Mouse (Mus musculus): ENCODE measurements at regions not wholly inside any gene's neighbourhood (a gene's known extent, or its start where the extent isn't known, plus 50 kb on each side); places are given as distances from the start of the nearest gene placed in this dataset.
"Not testable (repeated sequence)": the region's sequence is repeated elsewhere in the genome, so short reads cannot be mapped to it uniquely, and the experiment has no call there.

DNA sequence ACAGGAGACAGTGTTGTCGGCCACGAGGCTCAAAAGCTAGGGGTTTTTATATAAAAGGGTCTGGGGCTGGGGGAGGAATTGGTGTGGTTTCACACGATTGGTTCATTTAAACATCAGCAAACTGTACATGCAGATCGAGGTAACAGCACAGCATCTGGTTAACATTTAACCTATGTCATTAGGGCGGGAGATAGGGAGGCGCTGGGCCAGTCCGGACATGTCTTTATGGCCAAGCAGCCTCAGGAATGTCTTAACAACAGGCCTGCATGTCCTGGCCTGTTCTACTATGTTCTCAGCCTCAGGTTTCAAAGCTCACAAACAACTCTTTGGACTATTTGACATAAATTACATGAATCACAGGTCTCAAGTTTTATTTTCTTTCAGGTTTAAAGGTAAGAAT is 62.9 kb upstream of the Dpp6 start:
- not testable (repeated sequence) for H3K4me1 ChIP-seq; ATAC-seq (replicated peaks); H3K4me2 ChIP-seq; H3K4me3 ChIP-seq; H3K9me3 ChIP-seq; H3K27ac ChIP-seq; H3K36me3 ChIP-seq (replicated peaks); H3K9ac ChIP-seq; H3K27me3 ChIP-seq (replicated peaks)
- WGBS: 89% methylated on average over 7 of the region's 7 CpGs
